Mouse (Mus musculus) bone marrow macrophage, adult 2 months (primary cell): ENCODE data around the gene Slc7a1.

Source experiments
- CTCF ChIP-seq: IDR thresholded peaks from 2 replicates; pipeline ENCODE4 v1.5.1; 2012; ENCODE audit warnings: low read depth, mild to moderate bottlenecking, low read length, moderate library complexity
- POLR2A ChIP-seq: IDR thresholded peaks from 2 replicates; pipeline ENCODE4 v1.6.1; 2012; ENCODE audit warnings: mild to moderate bottlenecking, low read depth, low read length, borderline replicate concordance

DNA sequence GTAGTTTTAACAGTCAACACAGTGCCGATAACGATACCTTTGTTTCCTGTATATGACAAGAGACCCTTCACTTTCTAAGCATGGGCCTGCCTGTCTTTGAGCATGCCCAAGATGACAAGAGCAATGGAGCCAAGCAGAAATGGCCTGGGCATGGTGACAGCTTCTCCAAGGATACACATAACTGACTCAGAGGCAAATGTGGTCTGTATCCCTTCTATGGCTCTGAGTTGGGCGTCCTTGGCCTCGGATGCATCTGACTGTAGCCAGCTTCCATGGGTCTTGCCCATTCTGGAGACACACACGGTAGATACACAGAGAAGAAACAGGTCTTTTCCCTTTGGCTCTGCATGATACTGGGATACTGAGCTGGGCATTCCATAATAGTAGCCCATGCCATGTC lies 84.8 kb downstream of the Slc7a1 start:
- no peak for TF ChIP-seq CTCF
- no peak for TF ChIP-seq POLR2A
